Mouse (Mus musculus): ENCODE results near the gene C2cd4a. TPM values are rescaled to one million over a fixed set of nuclear protein-coding genes. Genes with fewer than 3 reads are reported as not detected.

Gene C2cd4a
- polyA plus RNA-seq, 1 experiment from 2014 or later: 0.09 TPM

DNA sequence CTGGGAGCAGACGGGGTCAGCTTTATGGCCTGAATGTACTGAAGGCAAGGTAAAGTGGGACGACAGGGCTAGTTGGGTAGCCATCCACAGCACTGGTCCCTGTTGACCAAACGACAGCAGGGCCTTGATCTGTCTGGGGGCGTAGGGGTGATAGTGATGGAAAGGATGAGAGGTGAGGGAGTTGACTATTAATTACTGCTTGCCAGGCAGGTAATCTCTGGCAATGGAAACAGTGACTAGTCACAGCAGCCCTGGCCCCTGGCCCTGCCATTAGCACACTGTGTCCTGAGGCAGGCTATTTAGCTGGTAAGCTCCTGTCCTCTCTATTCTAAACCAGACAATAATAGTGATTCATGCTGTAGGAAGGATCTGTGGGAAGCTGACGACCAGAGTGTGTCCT lies 39.7 kb downstream of the C2cd4a start:
- DNase-seq (ENCODE audit: low spot score): no peak

DNA sequence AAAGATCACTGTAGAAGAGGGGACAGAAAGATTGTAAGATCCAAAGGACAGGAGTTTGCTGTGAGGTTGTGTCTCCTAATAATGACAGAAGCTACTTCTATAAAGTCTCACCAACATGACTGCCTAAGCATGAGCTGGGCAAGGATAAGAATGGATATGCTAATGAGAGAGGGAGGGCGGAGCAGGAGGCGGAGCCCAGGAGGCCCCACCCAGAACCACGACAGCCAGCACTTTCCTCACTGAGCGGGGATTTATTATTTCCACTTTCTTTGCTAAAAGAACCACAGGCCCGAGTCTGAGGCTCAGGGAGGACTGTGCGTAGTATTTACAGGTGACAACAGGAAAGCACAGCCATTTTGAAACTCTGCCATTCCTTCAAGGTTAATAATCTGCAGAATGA lies 44.5 kb downstream of the C2cd4a start:
- no peak for DNase-seq (ENCODE audit: low spot score)

DNA sequence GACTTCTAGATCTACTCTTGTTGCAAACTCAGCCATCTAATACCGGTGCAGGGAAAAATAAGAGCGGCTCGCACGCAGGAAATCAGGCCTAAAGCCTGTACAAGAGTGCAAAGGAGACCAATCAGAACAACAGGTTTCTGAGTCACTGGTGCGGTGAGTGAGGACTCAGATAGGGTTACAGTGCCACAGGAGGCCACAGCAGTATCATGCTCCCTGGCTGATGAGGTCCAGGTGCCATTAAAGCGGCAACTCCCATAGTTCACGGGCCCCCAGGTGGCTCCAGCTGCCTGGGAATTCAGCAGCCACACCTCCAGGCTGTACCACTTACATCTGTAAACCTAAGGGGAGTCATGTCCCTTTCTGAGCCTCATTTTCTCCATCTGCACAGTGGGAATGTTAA lies 45.8 kb downstream of the C2cd4a start:
- DNase-seq (ENCODE audit: low spot score): no peak

DNA sequence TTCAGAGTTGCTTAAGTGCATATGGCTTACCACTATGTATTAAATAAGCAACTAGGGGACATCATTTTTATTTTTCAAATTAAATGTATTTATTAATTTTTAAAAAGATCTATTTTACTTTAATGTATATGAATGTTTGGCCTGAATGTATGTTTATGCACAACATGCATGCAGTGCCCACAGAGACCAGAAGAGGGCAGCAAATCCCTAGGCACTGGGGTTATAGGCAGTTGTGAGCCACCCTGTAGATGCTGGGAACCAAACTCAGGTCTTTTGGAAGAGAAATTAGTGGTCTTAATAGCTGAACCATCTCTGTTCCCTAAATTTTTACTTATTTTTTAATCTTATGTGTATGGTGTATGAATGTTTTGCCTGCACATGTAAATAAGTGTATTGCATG lies 48.2 kb downstream of the C2cd4a start:
- DNase-seq (ENCODE audit: low spot score): no peak

DNA sequence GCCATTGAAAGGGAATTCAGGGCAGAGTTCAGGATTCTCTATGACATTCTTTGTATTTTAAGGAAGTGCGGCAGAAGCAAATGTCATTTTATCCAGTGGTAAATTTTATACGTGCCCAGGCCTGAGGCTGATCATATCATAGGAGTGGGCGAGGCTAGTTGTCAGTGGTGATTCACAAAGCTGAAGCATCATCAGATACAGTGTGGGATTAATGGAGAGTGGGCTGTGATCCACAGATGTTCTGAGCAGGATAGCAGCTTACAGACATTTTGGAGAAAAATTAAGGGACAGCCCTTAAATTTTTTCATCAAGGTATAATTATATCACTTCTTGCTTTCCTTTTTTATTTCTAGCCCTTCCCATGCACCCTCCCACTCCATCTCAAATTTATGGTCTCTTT lies 48.7 kb downstream of the C2cd4a start:
- DNase-seq (ENCODE audit: low spot score): no peak

DNA sequence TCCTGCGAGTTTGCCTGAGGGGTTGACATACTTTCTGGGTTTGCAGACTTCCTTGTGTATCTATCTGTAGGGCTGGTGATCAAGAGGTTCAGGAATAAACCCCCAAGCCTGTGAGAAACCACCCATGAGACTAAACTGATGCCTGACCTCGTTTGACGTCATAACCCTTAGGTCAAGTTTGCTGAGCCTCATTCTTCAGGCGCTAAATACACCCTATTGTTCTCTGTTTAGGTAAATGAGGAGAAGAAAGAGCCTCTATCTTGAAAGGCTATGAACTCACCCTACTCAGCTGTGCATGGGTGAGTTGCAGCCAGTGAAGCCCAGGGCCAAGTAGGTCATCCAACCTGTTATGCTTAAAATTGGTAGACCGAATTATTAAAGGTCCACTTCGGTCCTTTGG lies 49.3 kb downstream of the C2cd4a start:
- no peak for DNase-seq (ENCODE audit: low spot score)

Other genes with a start within 250 kb of the C2cd4a start
- gene C2cd4b, start 72.9 kb downstream of the C2cd4a start, polyA plus RNA-seq (2015; fragmentation: Nextera tagmentation; extraction: Ambion mirVana): 0.09 and 0.47 TPM in 2 replicates
- 8.0 and 9.9 TPM in 2 replicates for gene Vps13c, start 8.1 kb upstream of the C2cd4a start, polyA plus RNA-seq (2015; fragmentation: Nextera tagmentation; extraction: Ambion mirVana)